1 mouse cellular context compared by ENCODE assay signal in the genomic region with DNA sequence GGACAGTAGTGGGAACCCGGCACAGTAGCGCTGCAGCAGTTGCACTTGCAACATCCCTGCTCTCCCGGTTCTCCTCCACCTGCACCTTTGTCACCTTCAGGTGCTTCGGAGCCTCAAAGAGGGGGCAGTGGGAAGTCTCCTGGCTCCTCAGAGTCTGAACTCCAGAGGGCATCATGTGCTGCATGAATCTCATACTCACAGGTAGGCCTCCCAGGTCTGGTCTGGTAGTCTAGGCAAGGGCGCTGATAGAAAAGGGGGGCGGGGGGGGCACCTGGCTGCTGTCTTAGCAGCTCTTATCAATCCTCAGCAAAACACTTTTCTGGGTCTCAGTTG.
TF ChIP-seq lines count a peak whose summit lies in the region.

No protein-coding gene starts in this region.

TF ChIP-seq in MEL, 35 proteins besides CTCF, POLR2A, EP300 and RAD21:
- no peak for TF ChIP-seq MAZ (IDR thresholded peaks at IDR 0.05; ENCODE audit: low read depth, low read length)
- TF ChIP-seq MEF2A (IDR thresholded peaks at IDR 0.05; ENCODE audit: extremely low read depth, insufficient replicate concordance, low read depth, low read length, poor library complexity, severe bottlenecking) = no peak
- TF ChIP-seq TBP (IDR thresholded peaks at IDR 0.05; ENCODE audit: low read depth, low read length) = no peak
- no peak for TF ChIP-seq POLR2AphosphoS5 (IDR thresholded peaks at IDR 0.05; ENCODE audit: borderline replicate concordance, low read depth, low read length)
- no peak for TF ChIP-seq ZMIZ1 (IDR thresholded peaks at IDR 0.05; ENCODE audit: low read depth, low read length)
- TF ChIP-seq CHD1 (IDR thresholded peaks at IDR 0.05; ENCODE audit: low read depth, low read length) = no peak
- TF ChIP-seq RCOR1 (IDR thresholded peaks at IDR 0.05; ENCODE audit: low read depth, low read length) = no peak
- TF ChIP-seq E2F4 (IDR thresholded peaks at IDR 0.05; ENCODE audit: borderline replicate concordance, low read depth, low read length) = no peak
